Mouse (Mus musculus): ENCODE measurements around the gene Washc4.

- TF ChIP-seq CTCF (IDR thresholded peaks at IDR 0.05; ENCODE audit: control insufficient read depth, insufficient read depth, insufficient replicate concordance, low read depth, low read length) (no peak), POLR2A (IDR thresholded peaks at IDR 0.05; ENCODE audit: control insufficient read depth, low read depth, low read length) (no peak)
Observed at GRCm38 (mm10) chr10:83536436-83536835, 7.1 kb upstream of the Washc4 start.
